Mouse (Mus musculus) gastrocnemius, postnatal 4 days (tissue): ENCODE results near the gene Cuedc2. TPM values are rescaled to one million over a fixed set of nuclear protein-coding genes. Genes with fewer than 3 reads are reported as not detected.

Experiments
- DNase-seq, 2 experiments: peaks; one replicate each; pipeline ENCODE4 v3.0.0; 2021 to 2022; ENCODE audit warnings: low spot score in 2 of 2, mixed read lengths in 2 of 2
- long read RNA-seq, 2 experiments: library from polyadenylated mRNA; stranded (forward); transcript quantifications; one replicate each; pipeline ENCODE4 v2.0.0; 2021
- total RNA-seq, 2 experiments: library from RNA; stranded (reverse); gene quantifications; 2 replicates each; pipeline ENCODE4 v1.2.3; 2021

Cuedc2 gene
- total RNA-seq = 100 to 1,000 TPM; 106 to 120 TPM
- long read RNA-seq, experiment 1, transcript Cuedc2-201 (9 exons, 1,833 nt) = major isoform, 43 of 157 reads
- long read RNA-seq, experiment 1, transcript Cuedc2-211 (9 exons, 999 nt) = minor isoform, 5 of 157 reads
- long read RNA-seq, experiment 1, transcript Cuedc2-206 (10 exons, 1,164 nt) = minor isoform, 8 of 157 reads
- long read RNA-seq, experiment 1, transcript Cuedc2-203 (9 exons, 1,790 nt) = minor isoform, 12 of 157 reads
- long read RNA-seq, experiment 1, partial matches to known transcripts = 48 of 157 reads
- long read RNA-seq, experiment 1, other reads (novel, unspliced or antisense) = 38 of 157 reads
- long read RNA-seq, experiment 2, transcript Cuedc2-204 (9 exons, 1,050 nt) = minor isoform, 5 of 137 reads
- long read RNA-seq, experiment 2, transcript Cuedc2-203 (9 exons, 1,790 nt) = minor isoform, 19 of 137 reads
- long read RNA-seq, experiment 2, transcript Cuedc2-211 (9 exons, 999 nt) = minor isoform, 5 of 137 reads
- long read RNA-seq, experiment 2, transcript Cuedc2-201 (9 exons, 1,833 nt) = major isoform, 39 of 137 reads
- long read RNA-seq, experiment 2, partial matches to known transcripts = 13 of 137 reads
- long read RNA-seq, experiment 2, other reads (novel, unspliced or antisense) = 51 of 137 reads

DNA sequence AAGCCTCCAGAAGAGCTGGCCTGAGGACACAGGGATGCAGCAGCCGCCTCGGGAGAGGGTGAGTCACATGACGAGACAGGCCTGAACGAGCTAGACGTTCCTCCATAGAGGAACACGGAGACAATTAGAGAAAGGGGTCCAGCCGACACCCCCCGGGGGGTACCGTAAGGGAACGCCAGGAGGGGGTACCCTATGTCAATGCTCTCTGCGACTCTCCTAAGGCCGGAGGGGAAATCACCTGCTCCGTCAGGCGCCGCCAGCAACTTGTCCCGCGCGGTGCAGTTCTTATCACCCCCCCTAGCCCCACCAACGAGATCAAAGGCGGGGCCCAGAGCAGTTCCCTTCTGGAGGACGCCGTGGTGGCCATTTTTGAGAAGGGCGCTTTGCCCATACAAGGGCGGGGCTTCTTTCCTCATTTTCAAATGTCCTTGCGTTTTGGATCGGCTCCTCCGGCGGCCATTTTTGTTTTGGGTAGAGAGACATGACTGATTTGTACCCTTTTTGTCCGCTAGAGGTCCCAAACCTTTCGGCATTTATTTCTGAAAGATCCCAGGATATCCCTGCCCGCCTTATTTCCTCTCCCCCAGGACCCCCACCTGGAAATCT is at the start of gene Cuedc2:
Gene Cuedc2 (minus strand): TSS at position 372 of the 606 bp plus-strand sequence.
- DNase-seq = peak; percentile 87 to 94

GRCm38 (mm10) chr19:46382275-46382674 is 43.8 kb upstream of the Cuedc2 start:
- DNase-seq = no peak

GRCm38 (mm10) chr19:46375891-46376290 is 37.4 kb upstream of the Cuedc2 start:
- DNase-seq = no peak

GRCm38 (mm10) chr19:46375489-46375888 is 37.0 kb upstream of the Cuedc2 start:
- no peak for DNase-seq

- no peak for DNase-seq
Measured at GRCm38 (mm10) chr19:46374477-46375088, 36.1 kb upstream of the Cuedc2 start.

DNA sequence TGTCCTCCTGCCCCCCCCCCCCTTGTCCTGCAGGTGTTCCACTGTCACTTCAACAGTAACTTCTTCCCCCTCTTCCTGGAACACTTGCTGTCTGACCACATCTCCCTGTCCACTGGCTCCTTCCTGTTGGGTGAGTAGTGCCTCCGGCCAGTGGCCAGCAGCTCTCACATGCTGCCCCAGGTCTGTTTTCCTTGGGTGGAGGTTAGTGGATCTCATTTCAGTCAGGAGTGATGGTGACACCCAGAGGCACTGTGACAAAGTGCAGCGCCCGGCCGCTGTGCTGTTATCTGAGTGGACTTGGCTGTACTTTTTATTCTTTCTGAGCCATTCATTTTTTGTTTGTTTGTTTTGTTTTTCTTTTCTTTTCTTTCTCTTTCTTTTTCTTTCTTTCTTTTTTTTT is 30.7 kb upstream of the Cuedc2 start:
- peak in 1 of 2 experiments; percentile 47 for DNase-seq

DNA sequence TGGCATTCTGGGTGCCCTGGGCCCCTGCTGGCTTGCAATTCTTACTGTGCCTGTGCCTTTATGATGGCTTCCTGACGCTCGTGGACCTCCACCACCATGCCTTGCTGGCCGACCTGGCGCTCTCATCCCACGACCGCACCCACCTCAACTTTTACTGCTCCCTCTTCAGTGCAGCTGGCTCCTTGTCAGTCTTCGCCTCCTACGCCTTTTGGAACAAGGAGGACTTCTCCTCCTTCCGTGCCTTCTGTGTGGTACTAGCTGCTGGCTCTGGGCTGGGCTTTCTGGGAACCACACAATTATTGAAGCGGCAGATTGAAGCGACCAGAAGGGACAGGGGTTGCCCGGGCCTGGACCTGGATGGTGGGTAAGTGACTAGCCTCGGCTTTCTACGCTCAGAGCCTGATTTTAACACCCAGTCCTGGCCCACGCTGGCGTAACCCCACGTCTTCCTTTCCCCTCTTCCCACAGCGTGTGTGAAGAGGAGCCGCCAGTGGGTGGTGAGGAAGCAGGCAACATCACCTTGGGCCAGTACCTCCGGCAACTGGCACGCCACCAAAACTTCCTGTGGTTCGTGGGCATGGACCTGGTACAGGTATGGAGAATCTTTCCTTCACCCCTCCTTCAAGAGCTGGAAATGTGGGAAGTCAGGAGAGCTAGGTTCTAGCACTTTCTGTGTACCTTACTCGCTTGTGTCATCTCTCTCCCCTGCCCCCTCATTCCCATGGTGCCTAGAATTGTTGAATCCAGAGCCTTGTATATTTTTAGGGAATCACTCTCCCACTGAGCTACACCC is 29.5 kb upstream of the Cuedc2 start:
- no peak for DNase-seq

- no peak for DNase-seq
Measured at GRCm38 (mm10) chr19:46363294-46364009, 24.9 kb upstream of the Cuedc2 start.

DNA sequence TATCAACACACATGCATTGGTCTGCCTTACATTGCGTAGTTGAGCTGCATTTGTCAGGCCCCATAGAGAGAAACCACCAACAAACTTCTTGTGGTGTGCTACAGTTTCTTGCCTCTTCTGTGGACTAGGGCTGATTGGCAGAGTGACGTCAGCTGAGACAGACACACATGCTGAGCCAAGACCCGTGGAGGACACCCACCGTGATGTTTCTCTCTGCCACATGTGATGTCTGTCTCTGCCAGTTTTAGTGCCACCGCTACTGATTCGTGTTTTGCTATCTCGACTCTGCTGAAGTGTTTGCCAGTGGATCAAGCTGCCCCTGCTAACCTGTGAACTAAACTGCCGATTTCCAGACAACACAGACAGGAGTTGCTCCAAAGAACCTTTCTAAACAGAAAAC is 23.6 kb upstream of the Cuedc2 start:
- no peak for DNase-seq

- no peak for DNase-seq
Measured at GRCm38 (mm10) chr19:46358381-46358780, 19.9 kb upstream of the Cuedc2 start.

DNA sequence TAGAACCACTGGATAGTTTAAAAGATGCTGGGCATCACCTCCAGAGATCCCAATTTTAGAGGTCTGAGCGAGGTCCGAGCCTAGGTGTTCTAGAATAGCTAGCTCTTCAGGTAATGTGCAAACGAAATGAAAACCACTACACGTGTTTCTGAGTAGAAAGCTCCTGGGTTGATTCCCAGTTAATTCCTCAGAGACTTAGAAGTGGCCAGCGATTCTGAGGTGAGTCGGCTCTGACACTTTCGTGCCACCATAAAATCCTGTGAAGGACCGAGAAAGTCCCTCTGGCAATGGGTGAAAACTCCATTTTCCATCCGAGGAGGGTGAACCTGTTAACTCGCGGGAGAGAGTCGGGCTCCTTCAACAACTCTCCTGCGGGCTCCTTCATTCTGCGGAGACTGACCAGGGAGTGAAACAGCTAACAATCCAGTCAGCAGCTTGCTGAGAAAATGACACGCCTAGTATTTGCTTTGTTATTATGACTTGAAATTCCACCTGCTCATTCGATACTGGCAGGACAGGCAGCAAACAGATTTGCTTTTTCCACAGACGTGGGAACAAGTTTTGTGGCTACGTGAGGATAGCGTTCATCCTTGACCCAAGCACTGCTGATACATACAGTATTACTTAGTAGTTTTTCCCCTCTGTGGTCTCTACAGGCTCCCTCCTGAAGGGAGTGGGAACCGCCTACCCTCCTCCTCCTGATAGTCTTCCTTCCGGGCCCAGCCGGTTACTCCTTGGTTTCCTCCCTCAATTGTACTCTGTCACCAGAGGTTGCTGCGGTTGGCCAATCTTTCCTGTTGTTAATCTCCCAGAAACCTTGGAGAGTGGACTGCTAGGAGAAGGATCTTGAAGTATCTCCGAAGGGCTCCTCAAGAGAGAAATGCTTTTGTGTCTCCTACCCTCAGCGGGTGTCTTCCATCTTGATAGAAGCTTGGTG is 19.1 kb upstream of the Cuedc2 start:
- no peak for DNase-seq

GRCm38 (mm10) chr19:46356701-46357138 is 18.2 kb upstream of the Cuedc2 start:
- peak in 1 of 2 experiments; percentile 54 for DNase-seq

- no peak for DNase-seq
Measured at GRCm38 (mm10) chr19:46350168-46350932, 11.8 kb upstream of the Cuedc2 start, which contains the start of gene 2310034G01Rik. TSS of gene 2310034G01Rik (minus strand) at chr19:46350302.

GRCm38 (mm10) chr19:46349550-46349949 is 11.0 kb upstream of the Cuedc2 start:
- no peak for DNase-seq

DNA sequence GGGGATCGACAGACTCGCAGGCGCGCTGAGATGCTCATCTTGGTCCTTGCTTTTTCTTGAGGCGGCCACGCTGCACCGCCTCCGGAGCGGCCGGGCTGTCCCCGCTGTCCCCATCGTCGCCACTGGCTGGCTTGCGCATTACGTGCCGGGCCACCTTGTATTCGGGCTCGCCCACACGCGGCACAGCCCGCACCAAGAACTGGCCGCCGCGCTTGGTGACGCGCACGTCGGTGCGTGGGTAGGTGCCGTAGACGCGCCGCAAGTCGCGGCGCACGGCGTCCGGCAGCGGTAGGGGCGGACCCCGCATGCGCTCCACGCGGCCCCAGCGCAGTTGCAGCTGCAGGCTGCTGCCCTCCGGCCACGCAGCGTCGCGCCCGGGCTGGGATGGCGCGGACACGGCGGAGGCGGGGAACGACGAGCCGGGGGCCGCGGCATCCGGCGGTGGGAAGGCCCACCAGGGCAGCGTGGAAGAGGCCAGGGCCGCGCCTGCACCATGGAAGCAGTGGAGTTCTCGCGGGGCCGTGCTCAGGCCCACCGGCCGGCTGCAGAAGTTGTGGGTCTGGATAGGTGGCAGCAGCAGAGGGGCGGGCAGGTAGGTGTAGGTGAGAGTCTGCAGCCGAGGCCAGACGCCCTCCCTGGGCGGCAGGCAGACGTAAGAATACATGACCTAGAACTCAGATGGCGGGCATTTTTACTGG is 10.4 kb upstream of the Cuedc2 start:
- DNase-seq = peak; percentile 76 to 80

DNA sequence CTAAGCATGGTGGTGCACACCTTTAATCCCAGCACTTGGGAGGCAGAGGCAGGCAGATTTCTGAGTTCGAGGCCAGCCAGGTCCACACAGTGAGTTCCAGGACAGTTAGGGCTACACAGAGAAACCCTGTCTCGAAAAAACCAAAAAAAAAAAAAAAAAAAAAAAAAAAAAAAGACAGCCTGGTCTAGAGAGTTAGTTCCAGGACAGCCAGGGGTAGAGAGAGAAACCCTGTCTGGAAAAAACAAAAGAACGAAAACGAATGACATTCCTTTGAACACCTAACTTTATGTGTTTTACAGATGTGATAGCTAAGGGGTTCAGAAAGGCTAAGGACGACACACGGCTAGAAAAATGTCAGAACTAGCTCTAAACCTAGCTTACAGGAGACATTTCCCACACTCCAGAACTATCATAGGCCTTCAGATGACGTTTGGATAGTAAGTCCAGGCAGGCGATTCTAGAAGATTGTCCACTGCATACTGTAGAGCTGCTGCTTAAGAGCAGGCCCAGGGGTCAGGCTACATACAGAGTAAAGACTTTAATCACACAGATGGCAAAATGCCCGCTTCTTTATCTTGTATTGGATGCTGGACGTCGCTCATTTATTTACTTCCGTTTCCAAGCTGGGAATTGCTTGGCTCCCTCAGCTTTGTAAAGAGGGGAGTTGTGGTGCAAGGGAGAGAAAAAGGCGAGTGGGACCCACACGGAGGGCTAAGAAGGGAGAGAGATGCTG is 9.6 kb upstream of the Cuedc2 start:
- no peak for DNase-seq

DNA sequence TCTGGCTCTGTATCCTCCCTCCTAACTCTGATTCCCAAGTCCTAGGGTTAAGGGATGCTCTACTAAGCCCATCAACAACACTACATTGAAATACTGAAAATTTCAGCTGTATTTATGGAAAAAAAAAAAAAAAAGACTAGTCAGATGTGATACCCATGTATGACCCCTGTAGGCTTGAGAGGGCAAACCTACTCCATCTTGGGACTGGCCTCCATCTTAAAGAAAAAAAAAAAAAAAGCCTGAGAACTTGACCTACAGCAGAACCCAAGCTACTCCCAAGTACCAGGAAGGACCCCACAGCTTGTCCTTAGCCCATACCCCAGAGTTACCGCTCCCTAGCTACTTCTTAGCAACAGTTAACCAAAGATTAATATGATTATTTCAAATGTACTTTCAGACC is 8.6 kb upstream of the Cuedc2 start:
- no peak for DNase-seq
